Mouse (Mus musculus) CH12.LX (cell line): ENCODE data around the gene Mamdc4. TPM values are rescaled to one million over a fixed set of nuclear protein-coding genes. Genes with fewer than 3 reads are reported as not detected.
"Not testable (repeated sequence)": the region's sequence is repeated elsewhere in the genome, so short reads cannot be mapped to it uniquely, and the experiment has no call there.

Experiments used
- DNase-seq: peaks from one replicate; pipeline ENCODE4 v3.0.0-alpha.2; 2013; ENCODE audit errors: extremely low read depth
- H3K27ac ChIP-seq: 2 replicates; pipeline ENCODE4 v1.5.1; 2012; ENCODE audit warnings: low read depth, mild to moderate bottlenecking, control low read depth, moderate library complexity; ENCODE audit not compliant: insufficient read depth
- H3K27me3 ChIP-seq: replicated peaks from 2 replicates; pipeline ENCODE3; 2012; ENCODE audit warnings: inconsistent platforms
- H3K36me3 ChIP-seq, 2 experiments: replicated peaks in 1 of 2; 2 replicates each; pipeline versions ENCODE3 to v1.6.1; 2012; ENCODE audit warnings: inconsistent platforms in 1 of 2, low read length in 1 of 2, mild to moderate bottlenecking in 1 of 2, mixed read lengths in 1 of 2, moderate library complexity in 1 of 2; ENCODE audit not compliant: control insufficient read depth in 1 of 2, insufficient read depth in 1 of 2
- H3K4me1 ChIP-seq, 2 experiments: 2 replicates each; pipeline ENCODE4 v1.6.1; 2012; ENCODE audit warnings: inconsistent platforms in 1 of 2, moderate library complexity in 1 of 2; ENCODE audit not compliant: insufficient read depth in 2 of 2, control insufficient read depth in 1 of 2
- H3K4me2 ChIP-seq: 2 replicates; pipeline ENCODE4 v1.6.1; 2012; ENCODE audit warnings: low read depth, mild to moderate bottlenecking, control low read depth; ENCODE audit not compliant: poor library complexity, insufficient read depth, severe bottlenecking
- H3K4me3 ChIP-seq, 3 experiments: fragments of 150-350 bp in 1 of 3; sonication (generic) in 1 of 3; replicated peaks in 1 of 3; 2 replicates each; pipeline versions ENCODE3 to v1.5.1; 2011 to 2012; ENCODE audit warnings: low read depth in 2 of 3, low read length in 2 of 3, mild to moderate bottlenecking in 2 of 3, moderate library complexity in 2 of 3, control low read depth in 1 of 3, improper control_type of control experiment in 1 of 3, inconsistent platforms in 1 of 3, mixed read lengths in 1 of 3; ENCODE audit not compliant: poor library complexity in 1 of 3
- H3K79me2 ChIP-seq: replicated peaks from 2 replicates; pipeline ENCODE4 v1.6.1; 2012; ENCODE audit warnings: mild to moderate bottlenecking, moderate library complexity; ENCODE audit not compliant: control insufficient read depth, poor library complexity, insufficient read depth, severe bottlenecking; ENCODE audit errors: extremely low read depth
- H3K9ac ChIP-seq: 2 replicates; pipeline ENCODE4 v1.6.1; 2012; ENCODE audit warnings: low read depth, mild to moderate bottlenecking, control low read depth, moderate library complexity; ENCODE audit not compliant: insufficient read depth
- H3K9me3 ChIP-seq: replicated peaks from 2 replicates; pipeline ENCODE3; 2012; ENCODE audit warnings: low read length, inconsistent platforms, mixed read lengths
- BHLHE40 ChIP-seq: IDR thresholded peaks from 2 replicates; pipeline ENCODE4 v1.6.1; 2011; ENCODE audit warnings: mild to moderate bottlenecking, low read depth, low read length, improper control_type of control experiment
- CHD1 ChIP-seq: IDR thresholded peaks from 2 replicates; pipeline ENCODE4 v1.6.1; 2012; ENCODE audit warnings: low read depth, low read length, improper control_type of control experiment, inconsistent platforms
- CHD2 ChIP-seq: IDR thresholded peaks from 2 replicates; pipeline ENCODE4 v1.6.1; 2011; ENCODE audit warnings: low read length, improper control_type of control experiment
- CTCF ChIP-seq, 2 experiments: IDR thresholded peaks in 1 of 2; conservative IDR thresholded peaks in 1 of 2; 2 replicates each; pipeline ENCODE4 v1.5.1; 2011 to 2012; ENCODE audit warnings: low read depth in 2 of 2, low read length in 2 of 2, improper control_type of control experiment in 1 of 2, inconsistent platforms in 1 of 2, mild to moderate bottlenecking in 1 of 2, moderate library complexity in 1 of 2
- E2F4 ChIP-seq: IDR thresholded peaks from 2 replicates; pipeline ENCODE4 v1.6.1; 2011; ENCODE audit warnings: low read depth, low read length, improper control_type of control experiment; ENCODE audit not compliant: insufficient replicate concordance
- ETS1 ChIP-seq: conservative IDR thresholded peaks from 2 replicates; pipeline ENCODE4 v1.6.1; 2012; ENCODE audit warnings: low read depth, mild to moderate bottlenecking, inconsistent platforms, low read length, improper control_type of control experiment, moderate library complexity
- GABPA ChIP-seq: IDR thresholded peaks from 2 replicates; pipeline ENCODE4 v1.6.1; 2012; ENCODE audit warnings: low read depth, low read length, improper control_type of control experiment, inconsistent platforms; ENCODE audit not compliant: insufficient replicate concordance
- HCFC1 ChIP-seq: IDR thresholded peaks from 2 replicates; pipeline ENCODE4 v1.6.1; 2012; ENCODE audit warnings: low read depth, mild to moderate bottlenecking, inconsistent platforms, low read length, improper control_type of control experiment
- JUN ChIP-seq: IDR thresholded peaks from 2 replicates; pipeline ENCODE4 v1.6.1; 2011; ENCODE audit warnings: low read depth, mild to moderate bottlenecking, low read length, improper control_type of control experiment, moderate library complexity; ENCODE audit not compliant: insufficient read depth
- JUND ChIP-seq: conservative IDR thresholded peaks from 2 replicates; pipeline ENCODE4 v1.6.1; 2011; ENCODE audit warnings: low read depth, low read length, improper control_type of control experiment
- KAT2A ChIP-seq: IDR thresholded peaks from 2 replicates; pipeline ENCODE4 v1.6.1; 2012; ENCODE audit warnings: low read length, improper control_type of control experiment, inconsistent platforms; ENCODE audit not compliant: insufficient replicate concordance
- MAFK ChIP-seq: IDR thresholded peaks from 2 replicates; pipeline ENCODE4 v1.6.1; 2011; ENCODE audit warnings: low read length, improper control_type of control experiment; ENCODE audit not compliant: insufficient replicate concordance
- MAX ChIP-seq: IDR thresholded peaks from 2 replicates; pipeline ENCODE4 v1.6.1; 2011; ENCODE audit warnings: low read length, improper control_type of control experiment
- MAZ ChIP-seq: IDR thresholded peaks from 2 replicates; pipeline ENCODE4 v1.6.1; 2012; ENCODE audit warnings: low read depth, mild to moderate bottlenecking, inconsistent platforms, low read length, improper control_type of control experiment, moderate library complexity
- MEF2A ChIP-seq: IDR thresholded peaks from 2 replicates; pipeline ENCODE4 v1.6.1; 2014; ENCODE audit warnings: low read depth, mild to moderate bottlenecking, inconsistent platforms, low read length, improper control_type of control experiment, borderline replicate concordance
- MXI1 ChIP-seq: IDR thresholded peaks from 2 replicates; pipeline ENCODE4 v1.6.1; 2011; ENCODE audit warnings: mild to moderate bottlenecking, low read depth, low read length, improper control_type of control experiment
- MYC ChIP-seq: IDR thresholded peaks from 2 replicates; pipeline ENCODE4 v1.6.1; 2011; ENCODE audit warnings: low read depth, mild to moderate bottlenecking, improper control_type of control experiment, low read length
- NELFE ChIP-seq: IDR thresholded peaks from 2 replicates; pipeline ENCODE4 v1.6.1; 2011; ENCODE audit warnings: low read depth, low read length, improper control_type of control experiment
- PAX5 ChIP-seq: IDR thresholded peaks from 2 replicates; pipeline ENCODE4 v1.6.1; 2012; ENCODE audit warnings: low read length, inconsistent platforms, mixed read lengths
- POLR2A ChIP-seq: IDR thresholded peaks from 2 replicates; pipeline ENCODE4 v1.6.1; 2011; ENCODE audit warnings: low read depth, mild to moderate bottlenecking, improper control_type of control experiment, low read length
- RAD21 ChIP-seq: IDR thresholded peaks from 2 replicates; pipeline ENCODE4 v1.6.1; 2011; ENCODE audit warnings: low read depth, mild to moderate bottlenecking, low read length, improper control_type of control experiment, moderate library complexity
- RCOR1 ChIP-seq: conservative IDR thresholded peaks from 2 replicates; pipeline ENCODE4 v1.6.1; 2012; ENCODE audit warnings: low read depth, mild to moderate bottlenecking, inconsistent platforms, low read length, improper control_type of control experiment
- SIN3A ChIP-seq: IDR thresholded peaks from 2 replicates; pipeline ENCODE4 v1.6.1; 2012; ENCODE audit warnings: low read length, improper control_type of control experiment, inconsistent platforms
- TBP ChIP-seq: conservative IDR thresholded peaks from 2 replicates; pipeline ENCODE4 v1.6.1; 2011; ENCODE audit warnings: low read depth, low read length, improper control_type of control experiment
- TCF12 ChIP-seq: IDR thresholded peaks from 2 replicates; pipeline ENCODE4 v1.6.1; 2014; ENCODE audit warnings: low read depth, mild to moderate bottlenecking, inconsistent platforms, low read length, improper control_type of control experiment
- UBTF ChIP-seq: IDR thresholded peaks from 2 replicates; pipeline ENCODE4 v1.6.1; 2012; ENCODE audit warnings: low read depth, mild to moderate bottlenecking, inconsistent platforms, low read length, improper control_type of control experiment, moderate library complexity
- USF2 ChIP-seq: conservative IDR thresholded peaks from 2 replicates; pipeline ENCODE4 v1.6.1; 2011; ENCODE audit warnings: low read depth, low read length, improper control_type of control experiment
- ZC3H11A ChIP-seq: IDR thresholded peaks from 2 replicates; pipeline ENCODE4 v1.6.1; 2012; ENCODE audit warnings: low read depth, mild to moderate bottlenecking, inconsistent platforms, low read length, improper control_type of control experiment
- ZKSCAN1 ChIP-seq: IDR thresholded peaks from 2 replicates; pipeline ENCODE4 v1.6.1; 2012; ENCODE audit warnings: low read depth, inconsistent platforms, low read length, improper control_type of control experiment, borderline replicate concordance
- ZMIZ1 ChIP-seq: IDR thresholded peaks from 2 replicates; pipeline ENCODE4 v1.6.1; 2012; ENCODE audit warnings: low read depth, mild to moderate bottlenecking, inconsistent platforms, low read length, improper control_type of control experiment
- ZNF384 ChIP-seq: IDR thresholded peaks from 2 replicates; pipeline ENCODE4 v1.6.1; 2012; ENCODE audit warnings: low read depth, low read length, improper control_type of control experiment, inconsistent platforms
- dilution Hi-C: fragments of 300-500 bp; cut with MboI; formaldehyde crosslinking; loops from 2 replicates; pipeline ENCODE4 v1.14.3; 2020; ENCODE audit warnings: low sequenced_read_pairs; ENCODE audit not compliant: extremely low pct_unique_long_range_greater_than_20kb, extremely low pct_ligation_motif_present
- in situ Hi-C: fragments of 300-500 bp; cut with MboI; formaldehyde crosslinking; loops from 3 replicates; pipeline ENCODE4 v1.14.3; 2019; ENCODE audit warnings: low sequenced_read_pairs, low pct_ligation_motif_present, low pct_unique_long_range_greater_than_20kb, mixed read lengths
- polyA plus RNA-seq: library from polyadenylated mRNA; unstranded; fragments of >175 nt; gene quantifications from 2 replicates; pipeline ENCODE4 v1.2.1, GENCODE M21; 2012; ENCODE audit warnings: low read depth; ENCODE audit not compliant: insufficient read length
- total RNA-seq, 2 experiments: library from RNA; depleted of rRNA; stranded (reverse); fragments of 300-350 nt in 1 of 2; fragments of >200 nt in 1 of 2; gene quantifications; 2 replicates each; pipeline ENCODE4 v1.2.3; 2012 to 2014

Gene Mamdc4
- total and polyA plus RNA-seq, 3 experiments: 4.4 to 34.9 (median 11.5) TPM

DNA sequence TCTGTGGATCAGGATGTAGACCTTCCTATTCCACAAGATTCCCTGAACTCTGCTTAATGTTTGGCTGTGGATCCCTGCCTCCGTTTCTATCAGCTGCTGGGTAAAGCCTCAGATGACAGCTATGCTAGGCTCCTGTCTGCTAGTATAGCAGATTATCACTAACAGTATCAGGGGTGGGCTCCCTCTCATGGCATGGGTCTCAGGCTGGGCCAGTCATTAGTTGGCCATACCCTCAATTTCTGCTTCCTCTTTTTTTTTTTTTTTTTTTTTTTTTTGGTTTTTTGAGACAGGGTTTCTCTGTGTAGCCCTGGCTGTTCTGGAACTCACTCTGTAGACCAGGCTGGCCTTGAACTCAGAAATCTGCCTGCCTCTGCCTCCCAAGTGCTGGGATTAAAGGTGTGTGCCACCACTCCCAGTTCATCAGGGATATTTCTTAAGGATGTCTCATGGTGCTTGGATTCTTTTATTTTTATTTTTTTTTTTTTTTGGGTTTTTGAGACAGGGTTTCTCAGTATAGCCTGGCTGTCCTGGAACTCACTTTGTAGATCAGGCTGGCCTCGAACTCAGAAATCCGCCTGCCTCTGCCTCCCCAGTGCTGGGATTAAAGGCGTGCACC is 21.4 kb downstream of the Mamdc4 start:
- H3K36me3 ChIP-seq, DNase-seq, H3K9me3 ChIP-seq, H3K27me3 ChIP-seq, H3K4me3 ChIP-seq, H3K79me2 ChIP-seq, H3K4me2 ChIP-seq, dilution Hi-C loops: not testable (repeated sequence)
- Histone ChIP-seq H3K27ac (peak overlapping the region; percentile 21; the same call in 1 of the 2 replicates), H3K9ac (peak overlapping the region; percentile 60; the same call in 1 of the 2 replicates), H3K4me1 (peaks cover 30 to 52% of the 10 kb centered on the region in 2 experiments)
- peak; percentile 82 for TF ChIP-seq ZNF384
- in situ Hi-C loops: loop anchor here (5.0 to 10.0 kb wide), 2 partner anchors 41 to 128 kb away; partner anchors contain the start of genes Abca2 and Fut7

DNA sequence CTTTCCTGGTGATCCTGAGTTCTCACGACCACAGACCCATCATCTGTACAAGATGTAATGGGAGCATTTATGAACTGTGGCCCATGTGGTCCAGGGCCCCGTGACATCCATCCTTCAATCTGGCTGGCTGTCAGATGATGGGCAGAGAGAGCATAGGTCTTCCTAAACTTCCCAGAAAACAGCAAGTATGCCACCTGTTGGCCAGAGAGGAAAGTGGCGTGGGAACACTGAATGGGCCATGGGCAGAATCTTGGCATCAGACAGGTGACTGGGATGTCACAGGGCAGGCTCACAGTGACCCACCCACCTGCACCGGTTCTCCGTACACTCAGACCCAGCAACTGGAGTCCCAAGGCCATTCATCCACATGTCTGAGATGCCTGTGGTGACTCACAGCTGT is 23.5 kb downstream of the Mamdc4 start:
- peaks cover 29 to 51% of the 10 kb centered on the region in 2 experiments for H3K4me1 ChIP-seq
- dilution Hi-C loops (no loop called here), in situ Hi-C loops (loop anchor here (5.0 to 10.0 kb wide), 2 partner anchors 39 to 126 kb away; partner anchors contain the start of genes Abca2 and Fut7)
- H3K79me2 ChIP-seq: peaks cover 3% of the 10 kb centered on the region; the same call in 1 of the 2 replicates
- H3K36me3 ChIP-seq: no peaks in the 10 kb centered on the region
- no peaks in the 10 kb centered on the region for H3K27me3 ChIP-seq
- no peak overlapping the region for H3K4me3 ChIP-seq
- DNase-seq: peak; percentile 62
- no peaks in the 10 kb centered on the region for H3K9me3 ChIP-seq
- no peak overlapping the region for H3K4me2 ChIP-seq
- H3K9ac ChIP-seq: no peak overlapping the region
- H3K27ac ChIP-seq: no peak overlapping the region; the same call in 1 of the 2 replicates
- peak; percentile 16; the same call in 1 of the 2 replicates for TF ChIP-seq TCF12
- TF ChIP-seq SIN3A: 0 out of 2 replicates have a peak, but pooled peaks have one; percentile 39
- 0 out of 2 replicates have a peak, but pooled peaks have one; percentile 32 for TF ChIP-seq MXI1
- peak; percentile 36; the same call in 1 of the 2 replicates for TF ChIP-seq MAX
- TF ChIP-seq RCOR1: no peak
- TF ChIP-seq TBP: no peak
- TF ChIP-seq ZKSCAN1: no peak
- no peak for TF ChIP-seq USF2
- 0 out of 2 replicates have a peak, but pooled peaks have one; percentile 2 for TF ChIP-seq ETS1
- peak; percentile 25 for TF ChIP-seq ZC3H11A
- no peak for TF ChIP-seq UBTF
- peak; percentile 10; the same call in 1 of the 2 replicates for TF ChIP-seq HCFC1
- TF ChIP-seq CHD2: no peak
- no peak for TF ChIP-seq MAZ
- no peak for TF ChIP-seq POLR2A
- TF ChIP-seq JUND: no peak
- TF ChIP-seq KAT2A: no peak
- TF ChIP-seq NELFE: 0 out of 2 replicates have a peak, but pooled peaks have one; percentile 38
- TF ChIP-seq GABPA: no peak
- TF ChIP-seq RAD21: peak; percentile 80
- no peak for TF ChIP-seq JUN
- TF ChIP-seq CHD1: no peak
- no peak for TF ChIP-seq ZMIZ1
- peak; percentile 30; the same call in 1 of the 2 replicates for TF ChIP-seq MEF2A
- peak; percentile 39; the same call in 1 of the 2 replicates for TF ChIP-seq BHLHE40
- TF ChIP-seq ZNF384: no peak
- TF ChIP-seq PAX5: no peak
- TF ChIP-seq MYC: no peak; the same call in none of the 2 replicates
- peak; percentile 57 to 89; a peak in 3 of 4 replicates for TF ChIP-seq CTCF (conservative IDR thresholded peaks at IDR 0.05 in 1 of 2, IDR thresholded peaks at IDR 0.05 in 1 of 2; ENCODE audit: low read depth in 2 of 2, low read length in 2 of 2)
- no peak for TF ChIP-seq MAFK
- no peak for TF ChIP-seq E2F4
